11 mouse cellular contexts compared by ENCODE assay signal in the genomic region with DNA sequence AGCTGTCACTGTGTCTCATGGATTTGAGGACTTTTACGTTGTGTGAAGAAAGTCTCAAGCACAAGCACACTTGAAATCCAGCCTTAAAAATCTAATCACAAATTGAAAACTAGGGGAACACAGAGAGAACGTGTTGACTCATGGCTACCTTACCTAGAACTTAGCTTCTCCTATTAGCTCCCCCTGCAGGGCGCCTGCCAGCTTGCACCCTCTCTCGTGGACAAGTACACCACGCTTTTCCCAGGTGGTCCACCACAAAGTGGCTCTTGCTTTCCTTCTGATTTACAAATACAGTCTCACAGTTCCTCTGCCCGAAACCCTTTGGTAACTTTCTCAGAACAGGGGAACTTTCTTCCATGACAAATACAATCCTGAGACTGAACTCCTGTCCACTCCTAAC.
DNase-seq lines count a peak whose midpoint lies in the region; ATAC-seq and TF ChIP-seq lines count a peak whose summit lies in the region.
"Had no signal": no experiment of that assay in that cellular context is flagged by ENCODE, and none has a peak within 500 bp of the region (broad histone marks: within the 10 kb centered on the region; RNA-seq: fewer than 3 reads in every experiment).

No protein-coding gene starts in this region.

- no peaks in the 10 kb centered on the region for H3K27me3 ChIP-seq in lung, postnatal 0 days (replicated peaks; ENCODE audit: insufficient read depth, low read length)
- H3K27me3 ChIP-seq: hindbrain, embryonic 12.5 days had no signal

- DNase-seq in cerebellum, postnatal 10 days = peak; percentile 54 to 57
- no peak for DNase-seq in lung, postnatal 0 days (ENCODE audit: low spot score)
- no peak for DNase-seq in lung, postnatal 4 days
- peak; percentile 76 for DNase-seq in thymus, postnatal 14 days
- DNase-seq in urinary bladder, postnatal 10 days (ENCODE audit: low spot score) = no peak
- no peak for DNase-seq in urinary bladder, adult 2 months (ENCODE audit: low spot score)
- DNase-seq: layer of hippocampus, postnatal 36 days had no signal

- TF ChIP-seq CTCF in lung, postnatal 0 days (IDR thresholded peaks at IDR 0.05) = peak; percentile 27
- peak; percentile 48; the same call in 1 of the 2 replicates for TF ChIP-seq CTCF in bone marrow, adult 2 months (IDR thresholded peaks at IDR 0.05; ENCODE audit: control insufficient read depth, insufficient read depth, low read length)

- H3K4me3 ChIP-seq in lung, postnatal 0 days (ENCODE audit: low read depth, low read length) = no peak overlapping the region
- no peak overlapping the region for H3K4me3 ChIP-seq in bone marrow, adult 2 months (replicated peaks; ENCODE audit: control insufficient read depth, low read depth, low read length)
- H3K4me3 ChIP-seq: hindbrain, embryonic 12.5 days; megakaryocyte, embryonic 14.5 days had no signal

- no peaks in the 10 kb centered on the region for H3K4me1 ChIP-seq in lung, postnatal 0 days (ENCODE audit: insufficient read depth, low read depth, low read length)
- H3K4me1 ChIP-seq in bone marrow, adult 2 months (ENCODE audit: control insufficient read depth, insufficient read depth, low read length) = no peaks in the 10 kb centered on the region
- H3K4me1 ChIP-seq: hindbrain, embryonic 12.5 days; megakaryocyte, embryonic 14.5 days had no signal

- no peak overlapping the region for H3K4me2 ChIP-seq in lung, postnatal 0 days (replicated peaks; ENCODE audit: low read depth, low read length)
- H3K4me2 ChIP-seq: hindbrain, embryonic 12.5 days had no signal

- 45% methylated on average over 6 of the region's 6 CpGs for WGBS in lung, postnatal 0 days
- 45% methylated on average over 6 of the region's 6 CpGs for WGBS in bone marrow, adult 2 months

- no peak for ATAC-seq in cerebellum, adult (ENCODE audit: insufficient number of reproducible peaks, low FRiP score, low TSS enrichment)
- no peak for ATAC-seq in lung, postnatal 0 days

- H3K9ac ChIP-seq in lung, postnatal 0 days (replicated peaks; ENCODE audit: low read depth) = no peak overlapping the region
- H3K9ac ChIP-seq: hindbrain, embryonic 12.5 days had no signal

- no peaks in the 10 kb centered on the region for H3K9me3 ChIP-seq in lung, postnatal 0 days (ENCODE audit: low read length)
- H3K9me3 ChIP-seq: hindbrain, embryonic 12.5 days; megakaryocyte, embryonic 14.5 days had no signal

- H3K36me3 ChIP-seq in lung, postnatal 0 days (ENCODE audit: insufficient read depth, low read length) = no peaks in the 10 kb centered on the region
- H3K36me3 ChIP-seq: hindbrain, embryonic 12.5 days had no signal

- no peak overlapping the region for H3K27ac ChIP-seq in lung, postnatal 0 days (ENCODE audit: low read length)
- H3K27ac ChIP-seq in bone marrow, adult 2 months (ENCODE audit: control insufficient read depth, insufficient read depth, low read depth, low read length, poor library complexity) = no peak overlapping the region
- H3K27ac ChIP-seq: hindbrain, embryonic 12.5 days had no signal

- no peak for TF ChIP-seq EP300 in lung, postnatal 0 days (IDR thresholded peaks at IDR 0.05)

- TF ChIP-seq POLR2A in bone marrow, adult 2 months (IDR thresholded peaks at IDR 0.05; ENCODE audit: borderline replicate concordance, control insufficient read depth, low read depth, low read length) = no peak

Comparison
In these comparisons a context has a peak if more than half of its experiments do, and no peak if none do; other contexts are left out.
1. DNase-seq: peak in cerebellum, postnatal 10 days (2 of 2) and thymus, postnatal 14 days (single experiment); none in lung, postnatal 0 days (single experiment), lung, postnatal 4 days (0 of 2), urinary bladder, postnatal 10 days (single experiment) and urinary bladder, adult 2 months (single experiment).